24 mouse cellular contexts compared by ENCODE assay signal in the genomic region with DNA sequence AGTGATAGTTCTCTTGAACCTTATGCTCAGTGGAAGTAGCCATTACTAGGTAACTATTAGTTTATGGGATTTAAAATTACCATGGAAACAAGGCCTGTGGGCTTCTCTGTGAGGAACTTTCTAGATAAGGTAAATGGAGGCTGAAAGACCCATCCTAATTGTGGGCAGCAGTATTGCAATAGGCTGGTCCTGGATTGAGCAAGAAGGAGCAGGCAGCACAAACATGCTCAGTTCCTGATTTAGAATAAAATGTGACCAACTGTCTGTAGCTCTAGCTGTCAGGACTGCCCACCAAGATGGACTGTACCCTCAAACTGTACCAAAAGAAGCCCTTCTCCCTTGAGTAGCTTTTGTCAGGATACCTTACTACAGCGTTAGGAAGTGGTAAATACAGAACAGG.
"Had no signal": no experiment of that assay in that cellular context is flagged by ENCODE, and none has a peak within 500 bp of the region (broad histone marks: within the 10 kb centered on the region; RNA-seq: fewer than 3 reads in every experiment).

No protein-coding gene starts in this region.

- H3K27ac ChIP-seq: heart, embryonic 10.5 days; hindbrain, embryonic 10.5 days; hindbrain, embryonic 12.5 days; hindbrain, embryonic 14.5 days; intestine, embryonic 15.5 days; limb, embryonic 13.5 days; limb, embryonic 15.5 days had no signal

- H3K27me3 ChIP-seq: heart, embryonic 12.5 days; hindbrain, embryonic 12.5 days; intestine, embryonic 15.5 days; limb, embryonic 13.5 days; limb, embryonic 15.5 days had no signal

- H3K36me3 ChIP-seq: heart, embryonic 10.5 days; heart, embryonic 12.5 days; hindbrain, embryonic 10.5 days; hindbrain, embryonic 12.5 days; intestine, embryonic 15.5 days; limb, embryonic 13.5 days; limb, embryonic 15.5 days had no signal

- H3K4me1 ChIP-seq: hindbrain, embryonic 10.5 days; hindbrain, embryonic 12.5 days; intestine, embryonic 15.5 days; limb, embryonic 13.5 days; limb, embryonic 15.5 days had no signal

- ATAC-seq: hindbrain, embryonic 16.5 days; inflammation-experienced regulatory T-cells, adult 6 months; intestine, embryonic 15.5 days; intestine, postnatal 0 days had no signal

- H3K9me3 ChIP-seq: heart, embryonic 10.5 days; heart, embryonic 12.5 days; hindbrain, embryonic 10.5 days; hindbrain, embryonic 12.5 days; intestine, embryonic 15.5 days; limb, embryonic 13.5 days; limb, embryonic 15.5 days had no signal

- H3K4me3 ChIP-seq: heart, embryonic 10.5 days; heart, embryonic 12.5 days; hindbrain, embryonic 10.5 days; hindbrain, embryonic 12.5 days; intestine, embryonic 15.5 days; limb, embryonic 13.5 days; limb, embryonic 15.5 days had no signal

- DNase-seq: gastrocnemius, postnatal 14 days; gastrocnemius, postnatal 36 days; heart, adult 18-20 months; heart, postnatal 10 days; heart, postnatal 4 days; kidney, adult 18-20 months; kidney, adult 8-10 months; kidney, postnatal 10 days; kidney, postnatal 25 days; kidney, postnatal 4 days; layer of hippocampus, adult 9-11 months; layer of hippocampus, postnatal 36 days; left cerebral cortex, postnatal 4 days had no signal

- H3K9ac ChIP-seq: heart, embryonic 12.5 days; hindbrain, embryonic 12.5 days; hindbrain, embryonic 14.5 days; intestine, embryonic 15.5 days; limb, embryonic 13.5 days; limb, embryonic 15.5 days had no signal

- H3K4me2 ChIP-seq: heart, embryonic 12.5 days; hindbrain, embryonic 12.5 days; hindbrain, embryonic 14.5 days; intestine, embryonic 15.5 days; limb, embryonic 13.5 days; limb, embryonic 15.5 days had no signal
